Mouse (Mus musculus) MEL (cell line): ENCODE measurements around the gene Msantd2. TPM values are rescaled to one million over a fixed set of nuclear protein-coding genes. Genes with fewer than 3 reads are reported as not detected.

Experiments used
- DNase-seq: peaks from one replicate; pipeline ENCODE4 v3.0.0; 2011; ENCODE audit warnings: low read depth, low spot score
- H3K27ac ChIP-seq: 2 replicates; pipeline ENCODE4 v1.5.1; 2012; ENCODE audit warnings: low read depth, mild to moderate bottlenecking, control low read depth, low read length, moderate library complexity; ENCODE audit not compliant: control insufficient read depth
- H3K27me3 ChIP-seq, 2 experiments: fragments of 150-350 bp in 1 of 2; sonication (generic) in 1 of 2; 2 replicates each; pipeline ENCODE4 v1.6.1; 2012; ENCODE audit warnings: low read length in 2 of 2, mild to moderate bottlenecking in 2 of 2, improper control_type of control experiment in 1 of 2, moderate library complexity in 1 of 2; ENCODE audit not compliant: insufficient read depth in 2 of 2, control insufficient read depth in 1 of 2
- H3K36me3 ChIP-seq, 2 experiments: 2 replicates each; pipeline ENCODE4 v1.6.1; 2012 to 2014; ENCODE audit warnings: low read length in 2 of 2, improper control_type of control experiment in 1 of 2, inconsistent platforms in 1 of 2, mild to moderate bottlenecking in 1 of 2; ENCODE audit not compliant: insufficient read depth in 2 of 2, control insufficient read depth in 1 of 2
- H3K4me1 ChIP-seq, 2 experiments: fragments of 150-350 bp in 1 of 2; sonication (generic) in 1 of 2; 2 replicates each; pipeline ENCODE4 v1.6.1; 2012; ENCODE audit warnings: low read length in 2 of 2, improper control_type of control experiment in 1 of 2, mild to moderate bottlenecking in 1 of 2; ENCODE audit not compliant: insufficient read depth in 2 of 2, control insufficient read depth in 1 of 2
- H3K4me3 ChIP-seq, 2 experiments: fragments of 150-350 bp in 1 of 2; sonication (generic) in 1 of 2; 2 replicates each; pipeline ENCODE4 v1.5.1; 2012; ENCODE audit warnings: low read depth in 2 of 2, low read length in 2 of 2, mild to moderate bottlenecking in 2 of 2, moderate library complexity in 2 of 2, control low read depth in 1 of 2, improper control_type of control experiment in 1 of 2; ENCODE audit not compliant: control insufficient read depth in 1 of 2, insufficient read depth in 1 of 2
- H3K79me2 ChIP-seq: 2 replicates; pipeline ENCODE4 v1.6.1; 2012; ENCODE audit warnings: mild to moderate bottlenecking, low read length, moderate library complexity; ENCODE audit not compliant: control insufficient read depth, poor library complexity, insufficient read depth
- H3K9ac ChIP-seq: 2 replicates; pipeline ENCODE4 v1.6.1; 2012; ENCODE audit warnings: low read depth, mild to moderate bottlenecking, control low read depth, low read length, moderate library complexity; ENCODE audit not compliant: control insufficient read depth, poor library complexity, severe bottlenecking
- H3K9me3 ChIP-seq: fragments of 150-350 bp; sonication (generic); replicated peaks from 2 replicates; pipeline ENCODE4 v1.6.1; 2012; ENCODE audit warnings: mild to moderate bottlenecking, low read length, improper control_type of control experiment, moderate library complexity; ENCODE audit not compliant: insufficient read depth
- BHLHE40 ChIP-seq: IDR thresholded peaks from 2 replicates; pipeline ENCODE4 v1.6.1; 2012; ENCODE audit warnings: low read depth, mild to moderate bottlenecking, inconsistent platforms, low read length, improper control_type of control experiment, borderline replicate concordance
- CHD1 ChIP-seq: IDR thresholded peaks from 2 replicates; pipeline ENCODE4 v1.6.1; 2012; ENCODE audit warnings: low read depth, mild to moderate bottlenecking, inconsistent platforms, low read length, improper control_type of control experiment
- CHD2 ChIP-seq: IDR thresholded peaks from 2 replicates; pipeline ENCODE4 v1.6.1; 2011; ENCODE audit warnings: low read length, improper control_type of control experiment
- E2F4 ChIP-seq: IDR thresholded peaks from 2 replicates; pipeline ENCODE4 v1.6.1; 2011; ENCODE audit warnings: low read depth, low read length, improper control_type of control experiment, borderline replicate concordance
- EP300 ChIP-seq, 2 experiments: IDR thresholded peaks; 2 replicates each; pipeline ENCODE4 v1.6.1; 2011; ENCODE audit warnings: improper control_type of control experiment in 2 of 2, low read length in 2 of 2, low read depth in 1 of 2, mild to moderate bottlenecking in 1 of 2
- ETS1 ChIP-seq: IDR thresholded peaks from 2 replicates; pipeline ENCODE4 v1.6.1; 2012; ENCODE audit warnings: low read depth, mild to moderate bottlenecking, inconsistent platforms, low read length, improper control_type of control experiment, moderate library complexity
- GABPA ChIP-seq: IDR thresholded peaks from 2 replicates; pipeline ENCODE4 v1.6.1; 2012; ENCODE audit warnings: low read depth, mild to moderate bottlenecking, inconsistent platforms, low read length, improper control_type of control experiment, moderate library complexity
- HCFC1 ChIP-seq: IDR thresholded peaks from 2 replicates; pipeline ENCODE4 v1.6.1; 2012; ENCODE audit warnings: low read depth, mild to moderate bottlenecking, inconsistent platforms, low read length, improper control_type of control experiment, moderate library complexity
- JUND ChIP-seq: IDR thresholded peaks from 2 replicates; pipeline ENCODE4 v1.6.1; 2011; ENCODE audit warnings: low read depth, mild to moderate bottlenecking, improper control_type of control experiment, low read length
- MAFK ChIP-seq: IDR thresholded peaks from 2 replicates; pipeline ENCODE4 v1.6.1; 2011; ENCODE audit warnings: low read depth, mild to moderate bottlenecking, low read length, improper control_type of control experiment, borderline replicate concordance
- MAZ ChIP-seq: IDR thresholded peaks from 2 replicates; pipeline ENCODE4 v1.6.1; 2012; ENCODE audit warnings: low read depth, mild to moderate bottlenecking, inconsistent platforms, low read length, improper control_type of control experiment
- MEF2A ChIP-seq: IDR thresholded peaks from 2 replicates; pipeline ENCODE4 v1.6.1; 2014; ENCODE audit warnings: low read depth, mild to moderate bottlenecking, inconsistent platforms, low read length, improper control_type of control experiment; ENCODE audit not compliant: poor library complexity, insufficient replicate concordance, severe bottlenecking; ENCODE audit errors: extremely low read depth
- MXI1 ChIP-seq: IDR thresholded peaks from 2 replicates; pipeline ENCODE4 v1.6.1; 2011; ENCODE audit warnings: mild to moderate bottlenecking, low read depth, low read length, improper control_type of control experiment
- MYB ChIP-seq: IDR thresholded peaks from 2 replicates; pipeline ENCODE4 v1.6.1; 2011; ENCODE audit warnings: mild to moderate bottlenecking, low read depth, low read length, improper control_type of control experiment
- POLR2AphosphoS2 ChIP-seq: IDR thresholded peaks from 2 replicates; pipeline ENCODE4 v1.6.1; 2011; ENCODE audit warnings: low read length, improper control_type of control experiment
- POLR2AphosphoS5 ChIP-seq: IDR thresholded peaks from 2 replicates; pipeline ENCODE4 v1.6.1; 2012; ENCODE audit warnings: low read depth, borderline replicate concordance, mild to moderate bottlenecking, inconsistent platforms, low read length, moderate library complexity, mixed read lengths
- SMC3 ChIP-seq: IDR thresholded peaks from 2 replicates; pipeline ENCODE4 v1.6.1; 2011; ENCODE audit warnings: low read depth, low read length, improper control_type of control experiment
- TAL1 ChIP-seq: IDR thresholded peaks from 2 replicates; pipeline ENCODE4 v1.6.1; 2012; ENCODE audit warnings: mild to moderate bottlenecking, inconsistent platforms, low read length, moderate library complexity, mixed read lengths
- TBP ChIP-seq: IDR thresholded peaks from 2 replicates; pipeline ENCODE4 v1.8.0; 2011; ENCODE audit warnings: low read depth, low read length, improper control_type of control experiment
- TCF12 ChIP-seq: IDR thresholded peaks from 2 replicates; pipeline ENCODE4 v1.6.1; 2014; ENCODE audit warnings: low read depth, mild to moderate bottlenecking, inconsistent platforms, low read length, improper control_type of control experiment, moderate library complexity
- UBTF ChIP-seq: IDR thresholded peaks from 2 replicates; pipeline ENCODE4 v1.6.1; 2012; ENCODE audit warnings: low read depth, mild to moderate bottlenecking, inconsistent platforms, low read length, improper control_type of control experiment, moderate library complexity, borderline replicate concordance; ENCODE audit not compliant: insufficient read depth
- USF1 ChIP-seq: IDR thresholded peaks from 2 replicates; pipeline ENCODE4 v1.6.1; 2014; ENCODE audit warnings: low read depth, mild to moderate bottlenecking, inconsistent platforms, low read length, improper control_type of control experiment, moderate library complexity
- USF2 ChIP-seq, 2 experiments: IDR thresholded peaks; 2 replicates each; pipeline ENCODE4 v1.6.1; 2011 to 2012; ENCODE audit warnings: improper control_type of control experiment in 2 of 2, low read length in 2 of 2, borderline replicate concordance in 1 of 2, inconsistent platforms in 1 of 2, low read depth in 1 of 2, mild to moderate bottlenecking in 1 of 2; ENCODE audit not compliant: insufficient read depth in 1 of 2
- ZMIZ1 ChIP-seq: IDR thresholded peaks from 2 replicates; pipeline ENCODE4 v1.6.1; 2012; ENCODE audit warnings: low read depth, mild to moderate bottlenecking, inconsistent platforms, low read length, improper control_type of control experiment, moderate library complexity
- polyA plus RNA-seq, 2 experiments: library from polyadenylated mRNA; stranded (reverse) in 1 of 2; unstranded in 1 of 2; fragments of >175 nt in 1 of 2; fragments of >200 nt in 1 of 2; gene quantifications; 2 replicates each; pipeline versions ENCODE4 v1.2.1 to v1.2.4; 2012; ENCODE audit warnings: low replicate concordance in 2 of 2, low read depth in 1 of 2; ENCODE audit not compliant: insufficient read length in 2 of 2, insufficient read depth in 1 of 2, missing spikeins in 1 of 2
- total RNA-seq: library from RNA; depleted of rRNA; stranded (reverse); fragments of 300-350 nt; gene quantifications from 2 replicates; pipeline ENCODE4 v1.2.3, GENCODE M21; 2012

The Msantd2 gene
- total and polyA plus RNA-seq, 3 experiments: 15.5 to 26.2 TPM; not detected in 1

- Histone ChIP-seq H3K27ac (no peak overlapping the region), H3K27me3 (no peaks in the 10 kb centered on the region), H3K9me3 (no peaks in the 10 kb centered on the region), H3K4me1 (no peaks in the 10 kb centered on the region; a peak in 1 of 4 replicates), H3K9ac (no peak overlapping the region), H3K4me3 (no peak overlapping the region), H3K36me3 (peaks cover 0 to 2% of the 10 kb centered on the region in 2 experiments; a peak in 3 of 4 replicates), H3K79me2 (peaks cover 24% of the 10 kb centered on the region)
- no peak for DNase-seq
- no peak for TF ChIP-seq CHD2
- TF ChIP-seq USF1: no peak
- no peak for TF ChIP-seq TAL1
- TF ChIP-seq MAZ: no peak
- TF ChIP-seq MXI1: no peak
- no peak for TF ChIP-seq MYB
- no peak for TF ChIP-seq EP300 (IDR thresholded peaks at IDR 0.05; ENCODE audit: low read depth in 1 of 2, low read length in 2 of 2)
- no peak for TF ChIP-seq ZMIZ1
- TF ChIP-seq POLR2AphosphoS2: no peak
- TF ChIP-seq BHLHE40: no peak
Observed at GRCm38 (mm10) chr9:37496325-37496724, 7.2 kb downstream of the Msantd2 start.

- no peaks in the 10 kb centered on the region for H3K9me3 ChIP-seq
- H3K36me3 ChIP-seq: no peaks in the 10 kb centered on the region; a peak in 1 of 4 replicates
- TF ChIP-seq HCFC1: no peak
- no peak for TF ChIP-seq USF1
- no peak for TF ChIP-seq ZMIZ1
- no peak for TF ChIP-seq TCF12
- no peak for TF ChIP-seq POLR2AphosphoS5
- TF ChIP-seq CHD1: no peak
- TF ChIP-seq TBP: no peak
- TF ChIP-seq GABPA: no peak
- TF ChIP-seq ETS1: no peak
- TF ChIP-seq E2F4: no peak
- no peak for TF ChIP-seq MEF2A
- TF ChIP-seq JUND: no peak
- TF ChIP-seq UBTF: no peak
- TF ChIP-seq MAFK: no peak
- TF ChIP-seq EP300 (IDR thresholded peaks at IDR 0.05; ENCODE audit: low read depth in 1 of 2, low read length in 2 of 2): no peak
- TF ChIP-seq BHLHE40: no peak
- no peak for TF ChIP-seq POLR2AphosphoS2
- TF ChIP-seq SMC3: no peak
- no peak for TF ChIP-seq USF2 (IDR thresholded peaks at IDR 0.05; ENCODE audit: borderline replicate concordance in 1 of 2, insufficient read depth in 1 of 2, low read depth in 1 of 2, low read length in 2 of 2)
- no peak overlapping the region for H3K27ac ChIP-seq
- no peak overlapping the region for H3K9ac ChIP-seq
- no peak overlapping the region for H3K4me3 ChIP-seq
- no peak for DNase-seq
- H3K4me1 ChIP-seq: no peaks in the 10 kb centered on the region
- H3K27me3 ChIP-seq: no peaks in the 10 kb centered on the region
- H3K79me2 ChIP-seq: peaks cover 11% of the 10 kb centered on the region
Observed at GRCm38 (mm10) chr9:37500201-37500600, 11.1 kb downstream of the Msantd2 start.
